ENCODE assay signal across 27 mouse cellular contexts in genomic region chr7:128668831-128669230, GRCm38 (mm10). TPM values are rescaled to one million over a fixed set of nuclear protein-coding genes. Genes with fewer than 3 reads are reported as not detected.
A peak's percentile ranks its signal among the peaks of the same experiment; 100 is the strongest.
DNase-seq lines count a peak whose midpoint lies in the region; ATAC-seq and TF ChIP-seq lines count a peak whose summit lies in the region.
"Had no signal": no experiment of that assay in that cellular context is flagged by ENCODE, and none has a peak within 500 bp of the region (broad histone marks: within the 10 kb centered on the region; RNA-seq: fewer than 3 reads in every experiment).

No protein-coding gene starts in this region.

- peak in 1 of 2 experiments; percentile 12; a peak in 1 of 4 replicates for TF ChIP-seq EP300 in MEL (IDR thresholded peaks at IDR 0.05; ENCODE audit: low read depth in 1 of 2, low read length in 2 of 2)

- TF ChIP-seq POLR2A in MEL (IDR thresholded peaks at IDR 0.05; ENCODE audit: control insufficient read depth in 1 of 2, insufficient read depth in 1 of 2, low read depth in 1 of 2, low read length in 2 of 2, poor library complexity in 1 of 2) = no peak

- no peak for TF ChIP-seq CTCF in MEL (IDR thresholded peaks at IDR 0.05 in 2 of 3, conservative IDR thresholded peaks at IDR 0.05 in 1 of 3; ENCODE audit: control insufficient read depth in 1 of 3, insufficient read depth in 1 of 3, low read depth in 2 of 3, low read length in 3 of 3, poor library complexity in 1 of 3, severe bottlenecking in 1 of 3)

- H3K4me1 ChIP-seq in liver, embryonic 12.5 days = peaks cover 71% of the 10 kb centered on the region
- H3K4me1 ChIP-seq in liver, embryonic 11.5 days (replicated peaks; ENCODE audit: control insufficient read depth, insufficient read depth, low read length) = peaks cover 34% of the 10 kb centered on the region
- peaks cover 16 to 31% of the 10 kb centered on the region in 2 experiments for H3K4me1 ChIP-seq in MEL (ENCODE audit: control insufficient read depth in 1 of 2, insufficient read depth in 2 of 2, low read length in 2 of 2)

- H3K27ac ChIP-seq in liver, embryonic 12.5 days = 0 out of 2 replicates have a peak overlapping the region, but pooled peaks have one; percentile 23
- no peak overlapping the region for H3K27ac ChIP-seq in liver, embryonic 11.5 days (ENCODE audit: low read depth, low read length)
- no peak overlapping the region for H3K27ac ChIP-seq in MEL (ENCODE audit: control insufficient read depth, low read depth, low read length)
- H3K27ac ChIP-seq: heart, embryonic 10.5 days; heart, embryonic 15.5 days; left cerebral cortex, adult 2 months; limb, embryonic 12.5 days; neural tube, embryonic 12.5 days had no signal

- ATAC-seq in liver, embryonic 12.5 days = no peak
- ATAC-seq in liver, embryonic 11.5 days (replicated peaks; ENCODE audit: low FRiP score) = no peak
- ATAC-seq in CD4-positive, CD25-positive, alpha-beta regulatory T cell, adult 4 months = peak; percentile 74
- ATAC-seq: forebrain, embryonic 13.5 days; intestine, postnatal 0 days; liver, postnatal 0 days; lung, postnatal 0 days had no signal

- H3K36me3 ChIP-seq in liver, embryonic 12.5 days = peaks cover 37% of the 10 kb centered on the region
- peaks cover 2% of the 10 kb centered on the region; the same call in 1 of the 2 replicates for H3K36me3 ChIP-seq in liver, embryonic 11.5 days (ENCODE audit: control insufficient read depth, insufficient read depth, low read length)
- H3K36me3 ChIP-seq in MEL (ENCODE audit: control insufficient read depth in 1 of 2, insufficient read depth in 2 of 2, low read length in 2 of 2) = peaks cover 0 to 32% of the 10 kb centered on the region in 2 experiments; a peak in 2 of 4 replicates
- H3K36me3 ChIP-seq: neural tube, embryonic 12.5 days had no signal

- no peak overlapping the region for H3K4me2 ChIP-seq in liver, embryonic 12.5 days
- H3K4me2 ChIP-seq in liver, embryonic 11.5 days = no peak overlapping the region
- H3K4me2 ChIP-seq: forebrain, embryonic 13.5 days; heart, embryonic 15.5 days; limb, embryonic 12.5 days; neural tube, embryonic 12.5 days had no signal

- H3K79me2 ChIP-seq in MEL (ENCODE audit: control insufficient read depth, insufficient read depth, low read length, poor library complexity) = no peaks in the 10 kb centered on the region

- no peak for TF ChIP-seq RAD21 in MEL (IDR thresholded peaks at IDR 0.05; ENCODE audit: low read depth, low read length)

- no peaks in the 10 kb centered on the region for H3K27me3 ChIP-seq in liver, embryonic 12.5 days (replicated peaks)
- H3K27me3 ChIP-seq in liver, embryonic 11.5 days (replicated peaks; ENCODE audit: control insufficient read depth, insufficient read depth, low read length) = no peaks in the 10 kb centered on the region
- no peaks in the 10 kb centered on the region for H3K27me3 ChIP-seq in MEL (ENCODE audit: control insufficient read depth in 1 of 2, insufficient read depth in 2 of 2, low read length in 2 of 2)
- H3K27me3 ChIP-seq: CH12.LX; forebrain, embryonic 13.5 days; heart, embryonic 15.5 days; limb, embryonic 12.5 days; megakaryocyte, embryonic 14.5 days; neural tube, embryonic 12.5 days had no signal

- no peak for DNase-seq in liver, embryonic 11.5 days (ENCODE audit: low spot score)
- DNase-seq in MEL (ENCODE audit: low read depth, low spot score) = peak; percentile 46
- DNase-seq in embryo, embryonic 11 days = peak; percentile 18
- DNase-seq in urinary bladder, adult 18-20 months (ENCODE audit: low spot score in 2 of 2) = no peak
- no peak for DNase-seq in layer of hippocampus, adult 8-10 months (ENCODE audit: low spot score in 2 of 2)
- no peak for DNase-seq in cerebellum, adult 11 months
- DNase-seq: adrenal gland, adult 8-10 months; cerebellum, adult 9-11 months; gastrocnemius, postnatal 25 days; heart, adult 11 months; kidney, postnatal 25 days; liver, postnatal 0 days; lung, postnatal 4 days; thymus, adult 2 months; thymus, postnatal 36 days had no signal

- H3K9me3 ChIP-seq in liver, embryonic 12.5 days (replicated peaks) = no peaks in the 10 kb centered on the region
- no peaks in the 10 kb centered on the region for H3K9me3 ChIP-seq in liver, embryonic 11.5 days (ENCODE audit: control insufficient read depth, low read length)
- H3K9me3 ChIP-seq in MEL (replicated peaks; ENCODE audit: insufficient read depth, low read length) = no peaks in the 10 kb centered on the region
- H3K9me3 ChIP-seq: forebrain, embryonic 13.5 days; heart, embryonic 10.5 days; heart, embryonic 15.5 days; neural tube, embryonic 12.5 days had no signal

- WGBS in liver, embryonic 12.5 days (ENCODE audit: insufficient replicate concordance) = 30% methylated on average over 2 of the region's 2 CpGs
- 33% methylated on average over 2 of the region's 2 CpGs for WGBS in liver, embryonic 11.5 days

- no peak overlapping the region for H3K9ac ChIP-seq in liver, embryonic 12.5 days
- no peak overlapping the region for H3K9ac ChIP-seq in liver, embryonic 11.5 days (ENCODE audit: low read depth, low read length)
- H3K9ac ChIP-seq in MEL (ENCODE audit: control insufficient read depth, low read depth, low read length, poor library complexity, severe bottlenecking) = no peak overlapping the region
- H3K9ac ChIP-seq: forebrain, embryonic 13.5 days; heart, embryonic 15.5 days; limb, embryonic 12.5 days; liver, postnatal 0 days; neural tube, embryonic 12.5 days had no signal

- H3K4me3 ChIP-seq in liver, embryonic 12.5 days = no peak overlapping the region
- H3K4me3 ChIP-seq in liver, embryonic 11.5 days (ENCODE audit: low read depth, low read length) = no peak overlapping the region
- no peak overlapping the region for H3K4me3 ChIP-seq in MEL (ENCODE audit: control insufficient read depth in 1 of 2, insufficient read depth in 1 of 2, low read depth in 2 of 2, low read length in 2 of 2)
- H3K4me3 ChIP-seq: forebrain, embryonic 13.5 days; heart, embryonic 10.5 days; heart, embryonic 15.5 days; left cerebral cortex, adult 2 months; limb, embryonic 12.5 days; megakaryocyte, embryonic 14.5 days; neural tube, embryonic 12.5 days had no signal

TF ChIP-seq in MEL, 35 proteins besides CTCF, POLR2A, EP300 and RAD21:
- TF ChIP-seq GATA1 (IDR thresholded peaks at IDR 0.05; ENCODE audit: low read depth, low read length) = no peak
- TF ChIP-seq ZNF384 (IDR thresholded peaks at IDR 0.05; ENCODE audit: low read depth, low read length) = 0 out of 2 replicates have a peak, but pooled peaks have one; percentile 15
TF ChIP-seq in MEL: peak in this region for 1.

RNA-seq across cellular contexts. Expression of gene Inpp5f, which starts 57.7 kb away (rescaled TPM):
- 9.3 and 10.2 TPM in 2 replicates for polyA plus RNA-seq in liver, embryonic 12.5 days (2016; fragmentation: Nextera tagmentation; extraction: Ambion mirVana)
- 20.0 and 22.7 TPM in 2 replicates for polyA plus RNA-seq in liver, embryonic 11.5 days (2014; fragmentation: Nextera tagmentation; extraction: Ambion mirVana)
- 10 to 100 TPM; 77.6 to 98.5 TPM for polyA plus RNA-seq in CD4-positive, CD25-positive, alpha-beta regulatory T cell, adult 4 months (2017; shearing (Covaris generic))
- total RNA-seq in MEL (2012; rRNA removed) = 9.5 and 9.9 TPM in 2 replicates
- 10 to 100 TPM in 1 of 2 experiments, not detected in 1; 14.3 TPM for polyA plus RNA-seq in MEL (2012; ENCODE audit: insufficient read depth in 1 of 2, insufficient read length in 2 of 2, low read depth in 1 of 2, low replicate concordance in 2 of 2, missing spikeins in 1 of 2)
- total RNA-seq in layer of hippocampus, adult 8-10 months (2022) = 100 to 1,000 TPM; 103 to 122 (median 117) TPM

Comparison
In these comparisons a context has a peak if more than half of its experiments do, and no peak if none do; other contexts are left out.
1. DNase-seq: peak in MEL (single experiment) and embryo, embryonic 11 days (single experiment); none in liver, embryonic 11.5 days (single experiment), urinary bladder, adult 18-20 months (0 of 2), layer of hippocampus, adult 8-10 months (0 of 2) and cerebellum, adult 11 months (single experiment).